Mouse (Mus musculus) midbrain, embryonic 15.5 days (tissue): Measurements from ENCODE around the gene Hist2h2ac. TPM values are rescaled to one million over a fixed set of nuclear protein-coding genes. Genes with fewer than 3 reads are reported as not detected.

Source experiments
- ATAC-seq: fragments of 200-750 bp; cut with Nextera tagmentation; replicated peaks from 2 replicates; pipeline ENCODE4 v1.8.0; 2017; ENCODE audit warnings: moderate TSS enrichment
- H3K27ac ChIP-seq: fragments of 300-500 bp; sonication (generic); 2 replicates; pipeline ENCODE4 v1.5.1; 2015; ENCODE audit warnings: mild to moderate bottlenecking, inconsistent platforms
- H3K27me3 ChIP-seq: fragments of 300-500 bp; sonication (generic); replicated peaks from 2 replicates; pipeline ENCODE4 v1.6.1; 2015; ENCODE audit warnings: inconsistent platforms
- H3K36me3 ChIP-seq: fragments of 300-500 bp; sonication (generic); replicated peaks from 2 replicates; pipeline ENCODE4 v1.6.1; 2015; ENCODE audit warnings: inconsistent platforms
- H3K4me1 ChIP-seq: fragments of 300-500 bp; sonication (generic); 2 replicates; pipeline ENCODE4 v1.6.1; 2015; ENCODE audit warnings: inconsistent platforms
- H3K4me2 ChIP-seq: fragments of 300-500 bp; sonication (generic); 2 replicates; pipeline ENCODE4 v1.6.1; 2015; ENCODE audit warnings: inconsistent platforms, mild to moderate bottlenecking, moderate library complexity
- H3K4me3 ChIP-seq: fragments of 300-500 bp; sonication (generic); 2 replicates; pipeline ENCODE4 v1.5.1; 2015; ENCODE audit warnings: mild to moderate bottlenecking, inconsistent platforms
- H3K9ac ChIP-seq: fragments of 300-500 bp; sonication (generic); 2 replicates; pipeline ENCODE4 v1.6.1; 2015; ENCODE audit warnings: mild to moderate bottlenecking, inconsistent platforms
- H3K9me3 ChIP-seq: fragments of 300-500 bp; sonication (generic); 2 replicates; pipeline ENCODE4 v1.6.1; 2016; ENCODE audit warnings: inconsistent platforms
- WGBS: fragments of 180-500 bp; shearing (Covaris S2); methylation state at CpG from one replicate; pipeline ENCODE4 v1.1.7; 2015; ENCODE audit warnings: mixed read lengths; 5-methylcytosine and 5-hydroxymethylcytosine counted together
- microRNA-seq: library from miRNA; unstranded; fragments of <30 nt; microRNA quantifications from one replicate; pipeline ENCODE4, GENCODE M21; 2016
- polyA plus RNA-seq: library from polyadenylated mRNA; unstranded; fragments of >200 nt; fragmentation: Nextera tagmentation; extraction: Ambion mirVana; gene quantifications from 2 replicates; pipeline ENCODE4 v1.2.1, GENCODE M21; 2015

Gene Hist2h2ac
- polyA plus RNA-seq, 1 experiment from 2014 or later, result 1.8 TPM

- no peaks in the 10 kb centered on the region for H3K27me3 ChIP-seq
- WGBS, result 74% methylated on average over 10 of the region's 10 CpGs
- peak overlapping the region; percentile 98 for H3K4me2 ChIP-seq
- H3K9me3 ChIP-seq, result no peaks in the 10 kb centered on the region
- ATAC-seq, result no peak
- H3K9ac ChIP-seq, result peak overlapping the region; percentile 89
- peak overlapping the region; percentile 99 for H3K27ac ChIP-seq
- peaks cover 12% of the 10 kb centered on the region; the same call in 1 of the 2 replicates for H3K36me3 ChIP-seq
- peak overlapping the region; percentile 91 for H3K4me3 ChIP-seq
- peaks cover 44% of the 10 kb centered on the region for H3K4me1 ChIP-seq
These were observed 49.6 kb downstream of the Hist2h2ac start for GRCm38 (mm10) chr3:96170976-96171545.

Small RNA genes within 50 kb of the gene (microRNA-seq; reads per million reads assigned to microRNA genes)
- not detected for gene Gm44492
- gene Gm47311, result not detected
- not detected for gene Gm47313

Other genes starting within 250 kb of the Hist2h2ac start
- gene Plekho1, start 224.9 kb downstream of the Hist2h2ac start, polyA plus RNA-seq, result 59.3 and 63.1 TPM in 2 replicates
- 64.4 and 65.6 TPM in 2 replicates for gene Vps45, start 162.4 kb downstream of the Hist2h2ac start, polyA plus RNA-seq
- 7.7 and 8.2 TPM in 2 replicates for gene Otud7b, start 116.4 kb downstream of the Hist2h2ac start, polyA plus RNA-seq
- gene Mtmr11, start 58.9 kb downstream of the Hist2h2ac start, polyA plus RNA-seq, result 8.3 and 14.1 TPM in 2 replicates
- 138 and 147 TPM in 2 replicates for gene Sf3b4, start 48.5 kb downstream of the Hist2h2ac start, polyA plus RNA-seq
- 140 and 142 TPM in 2 replicates for gene Sv2a, start 39.7 kb downstream of the Hist2h2ac start, polyA plus RNA-seq
- gene Bola1, start 1.2 kb downstream of the Hist2h2ac start, polyA plus RNA-seq, result 51.0 and 59.9 TPM in 2 replicates
- 0.92 TPM in 1 of 2 replicates, not detected in the other for gene Hist2h2ab, start 1.0 kb downstream of the Hist2h2ac start, polyA plus RNA-seq
- gene Hist2h2be, start 239 bp upstream of the Hist2h2ac start, polyA plus RNA-seq, result 5.1 and 5.4 TPM in 2 replicates
- 2.3 and 2.4 TPM in 2 replicates for gene Hist2h3c2, start 18.2 kb upstream of the Hist2h2ac start, polyA plus RNA-seq
- gene Hist2h2aa2, start 19.4 kb upstream of the Hist2h2ac start, polyA plus RNA-seq, result 44.8 and 51.7 TPM in 2 replicates
- 14.4 and 19.2 TPM in 2 replicates for gene Hist2h2aa1, start 24.6 kb upstream of the Hist2h2ac start, polyA plus RNA-seq
- gene Hist2h3c1, start 25.8 kb upstream of the Hist2h2ac start, polyA plus RNA-seq, result 0.11 TPM in 1 of 2 replicates, not detected in the other
- gene Hist2h4, start 42.4 kb upstream of the Hist2h2ac start, polyA plus RNA-seq, result 5.6 and 6.1 TPM in 2 replicates
- 12.8 and 13.1 TPM in 2 replicates for gene Hist2h3b, start 47.8 kb upstream of the Hist2h2ac start, polyA plus RNA-seq
- gene Hist2h2bb, start 48.9 kb upstream of the Hist2h2ac start, polyA plus RNA-seq, result 1.9 and 2.6 TPM in 2 replicates
- 1.0 and 1.7 TPM in 2 replicates for gene Fcgr1, start 73.1 kb upstream of the Hist2h2ac start, polyA plus RNA-seq
- not detected in 2 replicates for gene BC107364, start 231.4 kb upstream of the Hist2h2ac start, polyA plus RNA-seq